Mouse (Mus musculus) CH12F3 (cell line): ENCODE results near the gene Cdr2l.

Source experiments
- in situ Hi-C: fragments of 300-500 bp; cut with MboI; formaldehyde crosslinking; loops from 2 replicates; pipeline ENCODE4 v1.14.3; 2020; ENCODE audit warnings: low sequenced_read_pairs

Cdr2l gene

GRCm38 (mm10) chr11:115405723-115406122 is 24.0 kb downstream of the Cdr2l start:
- in situ Hi-C loops: no loop called here

GRCm38 (mm10) chr11:115406858-115407401 is 25.2 kb downstream of the Cdr2l start:
- in situ Hi-C loops: no loop called here

- in situ Hi-C loops: no loop called here
Observed at GRCm38 (mm10) chr11:115408266-115408920, 26.7 kb downstream of the Cdr2l start.

- in situ Hi-C loops: no loop called here
Observed at GRCm38 (mm10) chr11:115409556-115409955, 27.8 kb downstream of the Cdr2l start.

GRCm38 (mm10) chr11:115419531-115420237 is 38.0 kb downstream of the Cdr2l start, which contains the start of the genes Atp5h and Kctd2:
TSS of gene Atp5h (minus strand) at chr11:115419962.
TSS of gene Kctd2 (plus strand) at chr11:115420128.
- in situ Hi-C loops: no loop called here

- in situ Hi-C loops: no loop called here
Observed at GRCm38 (mm10) chr11:115420336-115421190, 38.8 kb downstream of the Cdr2l start.

- in situ Hi-C loops: no loop called here
Observed at GRCm38 (mm10) chr11:115421328-115421727, 39.6 kb downstream of the Cdr2l start.

- in situ Hi-C loops: no loop called here
Observed at GRCm38 (mm10) chr11:115421972-115422371, 40.3 kb downstream of the Cdr2l start.

- in situ Hi-C loops: no loop called here
Observed at GRCm38 (mm10) chr11:115423091-115423490, 41.4 kb downstream of the Cdr2l start.

- in situ Hi-C loops: no loop called here
Observed at GRCm38 (mm10) chr11:115424666-115425065, 43.0 kb downstream of the Cdr2l start.

GRCm38 (mm10) chr11:115425671-115426070 is 44.0 kb downstream of the Cdr2l start:
- in situ Hi-C loops: no loop called here

- in situ Hi-C loops: no loop called here
Observed at GRCm38 (mm10) chr11:115427482-115428331, 46.0 kb downstream of the Cdr2l start.

GRCm38 (mm10) chr11:115429307-115429706 is 47.6 kb downstream of the Cdr2l start:
- in situ Hi-C loops: no loop called here

GRCm38 (mm10) chr11:115430561-115430960 is 48.8 kb downstream of the Cdr2l start:
- in situ Hi-C loops: no loop called here

- in situ Hi-C loops: no loop called here
Observed at GRCm38 (mm10) chr11:115432814-115433213, 51.1 kb downstream of the Cdr2l start.

GRCm38 (mm10) chr11:115433342-115433741 is 51.6 kb downstream of the Cdr2l start:
- in situ Hi-C loops: no loop called here

- in situ Hi-C loops: no loop called here
Observed at GRCm38 (mm10) chr11:115435596-115436337, 54.1 kb downstream of the Cdr2l start.

GRCm38 (mm10) chr11:115437571-115438122 is 55.9 kb downstream of the Cdr2l start:
- in situ Hi-C loops: no loop called here

GRCm38 (mm10) chr11:115439326-115439725 is 57.6 kb downstream of the Cdr2l start:
- in situ Hi-C loops: no loop called here
